Mouse (Mus musculus) embryonic fibroblast, embryonic 13.5 days (primary cell): ENCODE results near the gene Ankrd33.

Experiments
- CTCF ChIP-seq: IDR thresholded peaks from 2 replicates; pipeline ENCODE4 v1.5.1; 2011; ENCODE audit warnings: mild to moderate bottlenecking, control low read depth, low read length, moderate library complexity, borderline replicate concordance; ENCODE audit not compliant: insufficient read depth
- POLR2A ChIP-seq: IDR thresholded peaks from 2 replicates; pipeline ENCODE4 v1.6.1; 2011; ENCODE audit warnings: low read depth, mild to moderate bottlenecking, control low read depth, low read length, moderate library complexity

- TF ChIP-seq CTCF (no peak), POLR2A (no peak)
These were observed 6.1 kb downstream of the Ankrd33 start for GRCm38 (mm10) chr15:101121411-101122289.
